Mouse (Mus musculus) lung, postnatal 14 days (tissue): ENCODE data around the gene Adra2a.

Experiments
- DNase-seq: peaks from one replicate; pipeline ENCODE4 v3.0.0; 2021

The Adra2a gene

GRCm38 (mm10) chr19:54043851-54044250 is at the start of gene Adra2a:
Gene Adra2a (plus strand): TSS chr19:54044151.
- no peak for DNase-seq

DNA sequence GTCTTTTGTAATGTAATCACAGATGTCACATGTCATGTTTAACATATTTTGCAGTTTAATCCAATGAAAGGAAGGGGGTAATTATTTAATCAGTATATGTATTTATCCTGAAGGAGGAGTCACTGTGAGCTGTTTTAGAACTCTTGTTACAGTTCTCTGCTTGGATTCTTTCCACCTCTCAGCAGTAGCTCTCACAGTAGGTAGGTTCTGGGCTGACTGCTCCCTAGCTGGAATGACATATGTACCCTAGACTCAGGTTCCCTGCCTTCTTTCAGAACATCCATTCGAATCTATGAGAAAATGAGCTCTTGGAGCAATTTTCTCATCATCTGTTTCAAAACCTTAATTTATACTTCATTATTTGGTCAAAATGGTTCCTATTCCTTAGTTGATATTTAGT is 49.7 kb upstream of the Adra2a start:
- no peak for DNase-seq

DNA sequence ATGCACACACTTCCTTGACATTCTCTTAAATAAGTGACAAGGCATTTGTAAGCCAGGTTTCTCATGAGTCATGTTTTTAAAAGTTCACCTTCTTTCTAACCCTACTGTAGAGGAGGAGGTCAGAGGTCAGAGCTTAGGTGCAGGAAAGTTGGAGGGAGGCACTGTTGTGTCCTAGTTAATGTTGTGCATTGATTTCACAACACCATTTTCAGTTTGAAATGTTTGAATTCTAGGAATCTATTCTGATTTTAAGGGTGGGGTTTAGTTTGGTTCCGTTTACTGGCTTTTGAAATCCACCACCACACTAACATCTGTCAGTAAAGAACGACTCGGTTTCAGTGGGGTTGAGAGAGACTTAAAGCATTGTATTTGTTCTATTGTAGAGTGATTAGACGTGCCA is 33.0 kb upstream of the Adra2a start:
- DNase-seq: no peak

GRCm38 (mm10) chr19:54014999-54015398 is 29.0 kb upstream of the Adra2a start:
- DNase-seq: no peak

DNA sequence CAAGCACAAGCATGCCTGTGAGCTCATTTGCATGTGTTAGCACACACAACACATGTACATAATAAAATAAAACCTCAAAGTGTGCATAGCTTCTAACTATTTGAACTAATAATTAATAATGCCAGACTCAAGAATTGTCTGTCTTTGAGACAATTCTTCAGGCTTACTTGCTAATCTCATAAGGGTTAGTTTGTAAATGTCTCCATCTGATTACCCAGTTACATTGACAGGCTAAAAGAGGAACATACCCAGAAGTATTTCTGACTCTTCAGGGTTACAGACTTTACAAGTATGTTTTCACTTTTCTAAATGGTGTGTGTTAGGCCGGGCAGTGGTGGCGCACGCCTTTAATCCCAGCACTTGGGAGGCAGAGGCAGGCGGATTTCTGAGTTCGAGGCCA is 28.4 kb upstream of the Adra2a start:
- no peak for DNase-seq

- no peak for DNase-seq
Measured at GRCm38 (mm10) chr19:54035100-54035499, 8.9 kb upstream of the Adra2a start.

DNA sequence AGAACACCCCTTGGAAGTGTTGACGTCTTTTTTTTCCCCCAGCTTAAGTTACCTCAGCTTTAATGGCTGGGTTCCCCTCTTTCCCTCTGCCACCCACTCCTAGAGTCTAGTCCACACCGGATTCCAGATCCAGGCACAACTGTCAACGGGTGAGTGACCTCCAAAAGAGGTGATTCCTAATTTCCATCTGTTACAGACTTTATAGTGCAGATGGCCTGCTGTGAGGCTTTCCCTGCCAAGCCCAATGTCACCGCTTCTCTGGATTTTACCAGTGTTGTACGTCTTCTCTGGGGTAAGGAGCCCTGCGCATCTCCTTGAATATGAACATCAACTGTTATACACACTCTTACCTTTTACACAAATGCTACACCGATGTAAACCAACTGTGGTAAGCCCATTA is 4.5 kb upstream of the Adra2a start:
- no peak for DNase-seq

GRCm38 (mm10) chr19:54040356-54041028 is 3.5 kb upstream of the Adra2a start:
- no peak for DNase-seq

DNA sequence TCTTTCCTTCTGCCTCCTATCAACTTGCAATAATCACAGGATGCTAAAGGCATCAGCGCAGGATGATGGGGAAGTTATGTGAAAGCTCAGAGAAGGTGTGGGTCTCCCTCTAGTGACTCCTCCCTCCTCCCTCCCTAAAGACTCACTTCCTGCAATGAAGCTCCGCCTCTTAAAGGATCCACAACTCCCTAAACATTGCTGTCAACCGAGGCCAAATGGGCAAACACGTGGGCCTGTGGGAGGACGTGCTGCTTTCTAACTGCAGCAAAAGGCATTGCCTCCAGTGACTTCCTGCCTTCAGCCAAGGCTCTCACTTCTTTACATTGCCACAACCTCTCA is 3.0 kb upstream of the Adra2a start:
- no peak for DNase-seq

- DNase-seq: peak; percentile 62
Measured at GRCm38 (mm10) chr19:54044507-54045371, 788 bp downstream of the Adra2a start.

- no peak for DNase-seq
Measured at GRCm38 (mm10) chr19:54045412-54045811, 1.5 kb downstream of the Adra2a start.

DNA sequence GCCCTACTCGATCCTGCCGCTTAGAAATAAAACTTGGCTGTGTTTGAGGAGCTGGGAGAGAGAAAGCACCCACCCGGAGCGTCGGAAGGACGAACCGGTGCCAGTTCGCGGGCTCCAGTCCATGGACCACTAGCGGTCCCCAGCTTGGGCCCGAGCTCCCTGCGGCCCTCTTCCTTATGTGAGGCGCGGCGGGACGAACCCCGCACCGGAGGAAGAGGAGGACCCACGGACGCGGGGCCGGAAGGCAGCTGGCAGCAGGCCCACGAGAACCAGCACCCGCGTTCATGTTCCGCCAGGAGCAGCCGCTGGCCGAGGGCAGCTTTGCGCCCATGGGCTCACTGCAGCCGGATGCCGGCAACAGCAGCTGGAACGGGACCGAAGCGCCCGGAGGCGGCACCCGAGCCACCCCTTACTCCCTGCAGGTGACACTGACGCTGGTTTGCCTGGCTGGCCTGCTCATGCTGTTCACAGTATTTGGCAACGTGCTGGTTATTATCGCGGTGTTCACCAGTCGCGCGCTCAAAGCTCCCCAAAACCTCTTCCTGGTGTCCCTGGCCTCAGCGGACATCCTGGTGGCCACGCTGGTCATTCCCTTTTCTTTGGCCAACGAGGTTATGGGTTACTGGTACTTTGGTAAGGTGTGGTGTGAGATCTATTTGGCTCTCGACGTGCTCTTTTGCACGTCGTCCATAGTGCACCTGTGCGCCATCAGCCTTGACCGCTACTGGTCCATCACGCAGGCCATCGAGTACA is 2.2 kb downstream of the Adra2a start:
- DNase-seq: no peak

GRCm38 (mm10) chr19:54046684-54047070 is 2.7 kb downstream of the Adra2a start:
- DNase-seq: no peak

- no peak for DNase-seq
Measured at GRCm38 (mm10) chr19:54047386-54048050, 3.6 kb downstream of the Adra2a start.

DNA sequence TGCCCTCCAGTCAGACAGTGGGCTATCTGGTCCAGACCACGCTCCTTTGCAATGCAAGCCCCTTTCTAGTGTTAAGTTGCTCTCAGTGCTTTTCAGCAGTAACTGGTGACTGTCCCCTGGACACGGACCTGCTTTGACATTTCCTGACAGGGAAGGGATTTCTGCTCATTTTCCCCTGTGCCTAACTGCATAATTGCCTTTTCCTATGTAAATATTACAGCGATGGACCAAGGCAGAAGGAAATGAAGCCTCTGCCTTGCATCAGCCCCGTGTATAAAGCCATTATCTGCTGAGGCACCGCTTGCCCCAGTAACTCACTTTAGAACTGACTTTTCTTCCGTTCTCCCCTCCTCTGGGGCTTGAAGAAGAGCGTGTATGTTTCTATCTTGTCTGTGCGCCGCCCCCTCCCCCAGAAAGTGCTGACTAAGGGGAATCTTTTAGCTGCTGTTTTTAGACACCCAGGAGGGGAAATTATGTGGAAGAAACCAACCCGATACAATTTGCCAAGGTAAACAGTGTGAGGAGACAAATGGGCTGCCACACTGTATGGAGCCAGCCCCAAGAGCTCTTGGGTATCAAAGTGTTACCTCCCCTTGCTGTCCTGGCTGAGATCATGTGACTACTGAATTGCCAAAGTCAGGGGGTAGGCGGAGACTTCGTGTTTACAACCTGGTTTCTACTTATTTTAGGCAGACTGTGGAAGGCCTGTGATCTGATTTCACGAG is 4.4 kb downstream of the Adra2a start:
- DNase-seq: no peak

DNA sequence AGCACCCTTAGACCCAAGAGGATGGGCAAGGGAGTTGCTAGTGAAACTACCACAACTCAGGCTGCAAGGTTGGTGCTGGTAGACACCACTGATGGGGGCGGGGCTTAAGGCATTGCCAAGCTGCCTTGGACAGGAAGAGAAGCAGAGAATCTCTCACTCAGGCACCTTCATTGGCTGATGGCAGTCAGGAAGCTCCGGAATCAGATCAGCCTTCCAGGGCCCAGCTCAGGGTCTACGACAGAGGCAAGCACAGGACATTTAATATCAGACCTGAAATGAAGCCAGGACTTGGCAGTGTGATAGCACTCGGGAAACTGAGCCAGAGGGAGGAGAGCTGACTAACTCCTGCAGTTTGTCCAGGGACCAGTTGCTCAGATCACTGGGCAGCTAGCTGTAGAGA is 7.7 kb downstream of the Adra2a start:
- no peak for DNase-seq

- DNase-seq: no peak
Measured at GRCm38 (mm10) chr19:54055845-54056244, 11.9 kb downstream of the Adra2a start.

DNA sequence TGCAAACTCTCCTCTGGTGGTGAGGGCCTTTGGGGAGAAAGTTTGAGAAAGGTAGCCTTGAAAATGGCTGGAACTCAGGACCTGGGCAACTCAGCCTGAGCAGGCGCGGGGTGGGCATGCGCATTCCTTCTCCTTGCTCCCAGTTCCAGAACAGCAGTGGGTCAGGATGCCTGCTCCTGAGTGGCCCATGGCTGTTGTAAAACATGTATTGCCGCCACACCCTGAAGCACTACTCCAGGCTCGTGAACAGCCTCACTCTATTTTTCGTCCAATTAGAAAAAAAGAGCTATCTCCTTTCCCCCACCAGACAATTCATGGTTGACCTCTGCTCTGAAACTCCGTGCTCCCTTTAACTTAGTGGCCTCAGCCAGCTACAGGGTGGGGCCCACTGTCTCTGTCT is 24.5 kb downstream of the Adra2a start:
- no peak for DNase-seq

DNA sequence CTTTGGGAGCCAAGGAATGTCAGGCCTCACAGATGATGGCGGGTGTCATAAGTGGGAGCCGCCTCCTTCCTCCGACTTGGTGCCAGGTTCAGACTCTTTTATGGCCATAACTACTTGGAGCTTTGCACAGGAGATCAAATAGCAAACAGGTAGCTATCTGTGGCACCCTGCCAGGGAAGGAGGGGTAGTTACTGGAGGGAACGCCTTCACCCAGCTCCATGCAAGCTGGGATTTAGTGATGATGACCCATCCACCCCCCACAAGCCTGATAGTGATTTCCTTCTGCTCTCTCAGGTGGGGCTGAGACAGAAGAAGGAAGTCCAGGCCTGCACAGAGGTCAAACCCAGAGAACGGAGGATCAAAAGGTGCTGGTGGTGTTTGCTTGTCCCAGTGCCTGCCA is 26.6 kb downstream of the Adra2a start:
- DNase-seq: peak; percentile 41

GRCm38 (mm10) chr19:54072233-54072800 is 28.4 kb downstream of the Adra2a start:
- DNase-seq: no peak

GRCm38 (mm10) chr19:54076362-54077349 is 32.7 kb downstream of the Adra2a start:
- DNase-seq: no peak
